Mouse (Mus musculus) intestine, embryonic 15.5 days (tissue): ENCODE measurements around the gene Cldn3. TPM values are rescaled to one million over a fixed set of nuclear protein-coding genes. Genes with fewer than 3 reads are reported as not detected.
A peak's percentile ranks its signal among the peaks of the same experiment; 100 is the strongest.

Source experiments
- ATAC-seq: fragments of 200-750 bp; cut with Nextera tagmentation; 2 replicates; pipeline ENCODE4 v1.8.0; 2017; ENCODE audit warnings: moderate TSS enrichment, moderate library complexity
- H3K27ac ChIP-seq: fragments of 300-500 bp; sonication (generic); 2 replicates; pipeline ENCODE4 v1.5.1; 2015; ENCODE audit warnings: mild to moderate bottlenecking, inconsistent platforms
- H3K27me3 ChIP-seq: fragments of 300-500 bp; sonication (generic); replicated peaks from 2 replicates; pipeline ENCODE4 v1.6.1; 2015; ENCODE audit warnings: inconsistent platforms
- H3K36me3 ChIP-seq: fragments of 300-500 bp; sonication (generic); 2 replicates; pipeline ENCODE4 v1.6.1; 2015; ENCODE audit warnings: inconsistent platforms
- H3K4me1 ChIP-seq: fragments of 300-500 bp; sonication (generic); replicated peaks from 2 replicates; pipeline ENCODE4 v1.6.1; 2015; ENCODE audit warnings: inconsistent platforms
- H3K4me2 ChIP-seq: fragments of 300-500 bp; sonication (generic); replicated peaks from 2 replicates; pipeline ENCODE4 v1.6.1; 2015; ENCODE audit warnings: mild to moderate bottlenecking, inconsistent platforms
- H3K4me3 ChIP-seq: fragments of 300-500 bp; sonication (generic); replicated peaks from 2 replicates; pipeline ENCODE4 v1.5.1; 2015; ENCODE audit warnings: inconsistent platforms
- H3K9ac ChIP-seq: fragments of 300-500 bp; sonication (generic); 2 replicates; pipeline ENCODE4 v1.6.1; 2015; ENCODE audit warnings: inconsistent platforms
- H3K9me3 ChIP-seq: fragments of 300-500 bp; sonication (generic); 2 replicates; pipeline ENCODE4 v1.6.1; 2016; ENCODE audit warnings: inconsistent platforms
- WGBS: fragments of 180-500 bp; shearing (Covaris S2); methylation state at CpG from one replicate; pipeline ENCODE4 v1.1.7; 2015; 5-methylcytosine and 5-hydroxymethylcytosine counted together
- polyA plus RNA-seq: library from polyadenylated mRNA; unstranded; fragments of >200 nt; fragmentation: Nextera tagmentation; extraction: Ambion mirVana; gene quantifications from 2 replicates; pipeline ENCODE4 v1.2.1, GENCODE M21; 2015

The Cldn3 gene
- polyA plus RNA-seq, 1 experiment from 2014 or later = 173 TPM

DNA sequence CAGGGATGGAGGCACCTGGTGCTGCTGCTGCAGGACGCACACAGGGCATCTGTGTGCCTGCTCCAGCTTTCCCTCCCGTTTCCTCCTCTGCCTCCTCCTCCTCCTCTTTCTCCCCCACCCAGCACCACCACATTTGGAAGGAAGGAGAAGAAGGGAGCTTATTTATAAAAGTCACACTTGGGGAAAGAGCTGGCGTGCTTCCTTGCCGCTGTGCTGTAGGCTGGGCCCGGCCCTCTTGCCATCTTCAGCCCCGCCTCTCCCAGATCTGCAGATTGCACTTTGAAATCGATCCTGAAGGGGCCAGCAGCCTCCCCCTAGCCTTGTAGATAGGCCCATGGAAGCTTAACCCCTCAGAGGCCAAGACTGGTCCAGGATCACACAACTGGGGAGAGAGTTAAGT is 39.9 kb downstream of the Cldn3 start:
- H3K9ac ChIP-seq = peak overlapping the region; percentile 26; the same call in 1 of the 2 replicates
- ATAC-seq = no peak
- no peaks in the 10 kb centered on the region for H3K36me3 ChIP-seq
- no peak overlapping the region for H3K4me3 ChIP-seq
- H3K27me3 ChIP-seq = no peaks in the 10 kb centered on the region
- 10% methylated on average over 7 of the region's 7 CpGs for WGBS
- 0 out of 2 replicates have a peak overlapping the region, but pooled peaks have one; percentile 24 for H3K27ac ChIP-seq
- H3K4me1 ChIP-seq = peaks cover 40% of the 10 kb centered on the region
- peak overlapping the region; percentile 45 for H3K4me2 ChIP-seq
- H3K9me3 ChIP-seq = no peaks in the 10 kb centered on the region

GRCm38 (mm10) chr5:135029007-135029854 is 43.2 kb downstream of the Cldn3 start:
- ATAC-seq = peak; percentile 48; the same call in 1 of the 2 replicates
- Histone ChIP-seq H3K4me2 (peak overlapping the region; percentile 46), H3K27ac (peak overlapping the region; percentile 44), H3K4me1 (peaks cover 30% of the 10 kb centered on the region), H3K9ac (no peak overlapping the region), H3K9me3 (no peaks in the 10 kb centered on the region), H3K36me3 (no peaks in the 10 kb centered on the region; the same call in 1 of the 2 replicates), H3K4me3 (no peak overlapping the region), H3K27me3 (no peaks in the 10 kb centered on the region)
- 45% methylated on average over 18 of the region's 18 CpGs for WGBS

- Histone ChIP-seq H3K27me3 (no peaks in the 10 kb centered on the region), H3K27ac (no peak overlapping the region), H3K4me3 (no peak overlapping the region), H3K9ac (no peak overlapping the region), H3K36me3 (no peaks in the 10 kb centered on the region; the same call in 1 of the 2 replicates), H3K4me1 (peaks cover 13% of the 10 kb centered on the region), H3K4me2 (no peak overlapping the region), H3K9me3 (no peaks in the 10 kb centered on the region)
- 90% methylated on average over 5 of the region's 5 CpGs for WGBS
- no peak for ATAC-seq
These were observed 46.6 kb downstream of the Cldn3 start for GRCm38 (mm10) chr5:135032581-135032980.

DNA sequence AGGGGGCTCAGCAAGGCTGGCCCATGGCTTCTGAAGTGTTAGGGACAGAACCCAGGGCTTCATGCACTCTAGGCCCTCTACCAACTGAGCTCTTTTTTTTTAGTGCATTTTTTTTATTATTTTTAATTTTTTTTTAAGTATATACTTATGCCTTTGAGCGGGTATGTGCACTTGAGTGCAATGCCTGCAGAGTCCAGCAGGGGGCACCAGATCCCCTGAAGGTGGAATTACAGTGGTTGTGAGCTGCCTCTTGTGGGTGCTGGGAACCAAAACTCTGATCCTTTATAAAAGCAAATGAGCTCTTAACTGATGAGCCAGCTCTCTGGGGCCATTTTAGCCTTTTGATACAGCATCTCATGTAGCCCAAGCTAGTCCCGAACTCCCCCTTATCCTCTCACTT is 48.6 kb downstream of the Cldn3 start:
- no peaks in the 10 kb centered on the region for H3K27me3 ChIP-seq
- H3K9me3 ChIP-seq = no peaks in the 10 kb centered on the region
- H3K4me3 ChIP-seq = no peak overlapping the region
- H3K36me3 ChIP-seq = peaks cover 9% of the 10 kb centered on the region; the same call in 1 of the 2 replicates
- ATAC-seq = no peak
- no peak overlapping the region for H3K9ac ChIP-seq
- H3K4me1 ChIP-seq = no peaks in the 10 kb centered on the region
- no peak overlapping the region for H3K4me2 ChIP-seq
- 94% methylated on average over 2 of the region's 2 CpGs for WGBS
- no peak overlapping the region for H3K27ac ChIP-seq

- Histone ChIP-seq H3K27ac (no peak overlapping the region), H3K9ac (no peak overlapping the region), H3K4me3 (no peak overlapping the region), H3K4me1 (0 out of 2 replicates have a peak, but pooled peaks cover 5% of the 10 kb centered on the region), H3K27me3 (no peaks in the 10 kb centered on the region), H3K36me3 (peaks cover 9% of the 10 kb centered on the region; the same call in 1 of the 2 replicates), H3K9me3 (no peaks in the 10 kb centered on the region), H3K4me2 (no peak overlapping the region)
- ATAC-seq = no peak
- 67% methylated on average over 18 of the region's 18 CpGs for WGBS
These were observed 49.8 kb downstream of the Cldn3 start for GRCm38 (mm10) chr5:135035608-135036359.

Other genes starting within 250 kb of the Cldn3 start
- 86.7 and 89.8 TPM in 2 replicates for gene Eln, start 238.9 kb upstream of the Cldn3 start, polyA plus RNA-seq
- gene Tmem270, start 79.5 kb upstream of the Cldn3 start, polyA plus RNA-seq = not detected in 2 replicates
- gene Cldn13, start 70.7 kb upstream of the Cldn3 start, polyA plus RNA-seq = 3.9 and 5.3 TPM in 2 replicates
- 18.5 and 25.7 TPM in 2 replicates for gene Mettl27, start 53.8 kb upstream of the Cldn3 start, polyA plus RNA-seq
- gene Cldn4, start 39.3 kb upstream of the Cldn3 start, polyA plus RNA-seq = 45.6 and 49.2 TPM in 2 replicates
- 96.0 and 101 TPM in 2 replicates for gene Abhd11, start 22.9 kb downstream of the Cldn3 start, polyA plus RNA-seq
- 13.0 and 15.7 TPM in 2 replicates for gene Stx1a, start 37.3 kb downstream of the Cldn3 start, polyA plus RNA-seq
- gene Dnajc30, start 78.0 kb downstream of the Cldn3 start, polyA plus RNA-seq = 30.7 and 33.6 TPM in 2 replicates
- 106 and 115 TPM in 2 replicates for gene Bud23, start 78.7 kb downstream of the Cldn3 start, polyA plus RNA-seq
- gene Vps37d, start 92.1 kb downstream of the Cldn3 start, polyA plus RNA-seq = 5.4 and 6.0 TPM in 2 replicates
- 6.5 and 8.7 TPM in 2 replicates for gene Mlxipl, start 103.7 kb downstream of the Cldn3 start, polyA plus RNA-seq
- 26.3 and 28.0 TPM in 2 replicates for gene Tbl2, start 163.4 kb downstream of the Cldn3 start, polyA plus RNA-seq
- gene Bcl7b, start 182.1 kb downstream of the Cldn3 start, polyA plus RNA-seq = 50.2 and 50.3 TPM in 2 replicates
- 33.1 and 34.1 TPM in 2 replicates for gene Baz1b, start 201.1 kb downstream of the Cldn3 start, polyA plus RNA-seq